Mouse (Mus musculus): ENCODE data around the gene Pnck. TPM values are rescaled to one million over a fixed set of nuclear protein-coding genes. Genes with fewer than 3 reads are reported as not detected.

Gene Pnck
- total and polyA plus RNA-seq, 3 experiments: not detected

GRCm38 (mm10) chrX:73639901-73640469 is 19.9 kb downstream of the Pnck start:
- Histone ChIP-seq H3K9me3 (replicated peaks; ENCODE audit: low read length) (no peaks in the 10 kb centered on the region), H3K27me3 (replicated peaks) (no peaks in the 10 kb centered on the region), H3K36me3 (replicated peaks in 1 of 2; ENCODE audit: control insufficient read depth in 1 of 2, insufficient read depth in 1 of 2, low read length in 1 of 2) (no peaks in the 10 kb centered on the region), H3K4me3 (replicated peaks in 1 of 3; ENCODE audit: low read depth in 2 of 3, low read length in 2 of 3, poor library complexity in 1 of 3) (no peak overlapping the region), H3K79me2 (replicated peaks; ENCODE audit: control insufficient read depth, extremely low read depth, insufficient read depth, poor library complexity, severe bottlenecking) (no peaks in the 10 kb centered on the region), H3K9ac (ENCODE audit: insufficient read depth, low read depth) (no peak overlapping the region), H3K4me2 (ENCODE audit: insufficient read depth, low read depth, poor library complexity, severe bottlenecking) (no peak overlapping the region), H3K4me1 (ENCODE audit: control insufficient read depth in 1 of 2, insufficient read depth in 2 of 2) (peaks cover 5 to 9% of the 10 kb centered on the region in 2 experiments; a peak in 3 of 4 replicates), H3K27ac (ENCODE audit: insufficient read depth, low read depth) (no peak overlapping the region)
- no peak for DNase-seq (ENCODE audit: extremely low read depth)
- TF ChIP-seq BHLHE40 (IDR thresholded peaks at IDR 0.05; ENCODE audit: low read depth, low read length): no peak
- no peak for TF ChIP-seq MAFK (IDR thresholded peaks at IDR 0.05; ENCODE audit: insufficient replicate concordance, low read length)
- no peak for TF ChIP-seq IRF4 (IDR thresholded peaks at IDR 0.05; ENCODE audit: low read depth, low read length)
- TF ChIP-seq SIN3A (IDR thresholded peaks at IDR 0.05; ENCODE audit: low read length): no peak
- no peak for TF ChIP-seq CHD1 (IDR thresholded peaks at IDR 0.05; ENCODE audit: low read depth, low read length)
- TF ChIP-seq RCOR1 (conservative IDR thresholded peaks at IDR 0.05; ENCODE audit: low read depth, low read length): no peak
- TF ChIP-seq MEF2A (IDR thresholded peaks at IDR 0.05; ENCODE audit: borderline replicate concordance, low read depth, low read length): no peak
- no peak for TF ChIP-seq NELFE (IDR thresholded peaks at IDR 0.05; ENCODE audit: low read depth, low read length)
- no peak for TF ChIP-seq E2F4 (IDR thresholded peaks at IDR 0.05; ENCODE audit: insufficient replicate concordance, low read depth, low read length)
- no peak for TF ChIP-seq TCF12 (IDR thresholded peaks at IDR 0.05; ENCODE audit: low read depth, low read length)
- no peak for TF ChIP-seq MAZ (IDR thresholded peaks at IDR 0.05; ENCODE audit: low read depth, low read length)
- dilution Hi-C loops (cut with MboI; ENCODE audit: extremely low pct_ligation_motif_present, extremely low pct_unique_long_range_greater_than_20kb, low sequenced_read_pairs): no loop called here
- in situ Hi-C loops (cut with MboI; ENCODE audit: low pct_ligation_motif_present, low pct_unique_long_range_greater_than_20kb, low sequenced_read_pairs): no loop called here

DNA sequence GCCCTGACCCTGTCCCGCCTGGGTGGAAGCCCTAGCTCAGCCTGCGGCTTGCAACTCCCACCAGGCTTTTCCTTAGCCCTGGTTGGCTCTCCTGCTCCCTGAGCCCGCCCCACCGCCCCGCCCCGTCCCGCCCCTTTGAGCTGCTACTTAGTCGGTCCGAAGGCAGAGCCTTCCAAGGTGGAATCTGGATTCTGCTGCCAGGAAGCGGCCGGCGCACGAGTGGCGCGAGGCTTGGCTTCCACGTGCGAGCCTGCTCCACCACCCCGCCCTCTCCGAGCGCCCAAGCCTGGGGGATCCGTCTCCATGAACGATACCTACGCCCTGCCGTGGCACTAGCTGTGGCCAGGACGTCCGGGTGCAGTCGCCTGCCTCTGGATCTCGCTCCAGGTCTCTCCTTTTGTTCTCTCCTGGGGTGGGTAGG is 20.7 kb downstream of the Pnck start, which contains the start of gene Dusp9:
Gene Dusp9 (plus strand): TSS at position 165 of the 421 bp plus-strand sequence.
- Histone ChIP-seq H3K36me3 (replicated peaks in 1 of 2; ENCODE audit: control insufficient read depth in 1 of 2, insufficient read depth in 1 of 2, low read length in 1 of 2) (no peaks in the 10 kb centered on the region), H3K4me3 (replicated peaks in 1 of 3; ENCODE audit: low read depth in 2 of 3, low read length in 2 of 3, poor library complexity in 1 of 3) (no peak within 1 kb of the TSS), H3K4me1 (ENCODE audit: control insufficient read depth in 1 of 2, insufficient read depth in 2 of 2) (peaks cover 5 to 9% of the 10 kb centered on the region in 2 experiments; a peak in 3 of 4 replicates), H3K27ac (ENCODE audit: insufficient read depth, low read depth) (no peak within 1 kb of the TSS), H3K9ac (ENCODE audit: insufficient read depth, low read depth) (no peak within 1 kb of the TSS), H3K79me2 (replicated peaks; ENCODE audit: control insufficient read depth, extremely low read depth, insufficient read depth, poor library complexity, severe bottlenecking) (no peaks in the 10 kb centered on the region), H3K9me3 (replicated peaks; ENCODE audit: low read length) (no peaks in the 10 kb centered on the region), H3K4me2 (ENCODE audit: insufficient read depth, low read depth, poor library complexity, severe bottlenecking) (no peak within 1 kb of the TSS), H3K27me3 (replicated peaks) (no peaks in the 10 kb centered on the region)
- no peak for DNase-seq (ENCODE audit: extremely low read depth)
- dilution Hi-C loops (cut with MboI; ENCODE audit: extremely low pct_ligation_motif_present, extremely low pct_unique_long_range_greater_than_20kb, low sequenced_read_pairs) (no loop called here), in situ Hi-C loops (cut with MboI; ENCODE audit: low pct_ligation_motif_present, low pct_unique_long_range_greater_than_20kb, low sequenced_read_pairs) (no loop called here)
- TF ChIP-seq NRF1 (IDR thresholded peaks at IDR 0.05; ENCODE audit: low read depth, low read length) (no peak), ZKSCAN1 (IDR thresholded peaks at IDR 0.05; ENCODE audit: borderline replicate concordance, low read depth, low read length) (no peak), TBP (conservative IDR thresholded peaks at IDR 0.05; ENCODE audit: low read depth, low read length) (no peak), CTCF (conservative IDR thresholded peaks at IDR 0.05 in 1 of 2, IDR thresholded peaks at IDR 0.05 in 1 of 2; ENCODE audit: low read depth in 2 of 2, low read length in 2 of 2) (no peak), PAX5 (IDR thresholded peaks at IDR 0.05; ENCODE audit: low read length) (no peak), JUND (conservative IDR thresholded peaks at IDR 0.05; ENCODE audit: low read depth, low read length) (no peak), ZC3H11A (IDR thresholded peaks at IDR 0.05; ENCODE audit: low read depth, low read length) (no peak), GABPA (IDR thresholded peaks at IDR 0.05; ENCODE audit: insufficient replicate concordance, low read depth, low read length) (no peak), SIN3A (IDR thresholded peaks at IDR 0.05; ENCODE audit: low read length) (no peak)
